Mouse (Mus musculus): Measurements from ENCODE around the gene Glt1d1.

DNA sequence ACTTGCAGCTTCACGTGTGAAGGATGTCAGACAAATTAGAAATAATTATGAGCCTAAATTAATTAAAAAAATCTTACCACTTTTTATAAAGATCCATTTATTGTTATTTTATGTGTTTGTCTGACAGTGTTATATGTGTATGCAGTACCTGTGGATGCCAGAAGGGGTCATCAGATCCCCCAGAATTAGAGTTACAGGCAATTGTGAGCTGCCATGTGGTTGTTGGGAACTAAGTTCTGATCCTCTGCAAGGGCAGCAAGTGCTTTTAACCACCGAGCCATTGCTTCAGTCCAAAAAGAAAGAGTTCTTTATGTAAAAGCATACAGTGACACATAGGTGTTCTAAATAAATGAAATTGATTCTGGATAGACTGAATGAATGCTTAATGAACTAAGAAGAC lies 45.5 kb downstream of the Glt1d1 start:
- no peak for TF ChIP-seq SIN3A (IDR thresholded peaks at IDR 0.05; ENCODE audit: low read length)
- no peak for TF ChIP-seq CHD2 (IDR thresholded peaks at IDR 0.05; ENCODE audit: low read length)
- no peak; a peak in 1 of 6 replicates for TF ChIP-seq CTCF (IDR thresholded peaks at IDR 0.05 in 2 of 3, conservative IDR thresholded peaks at IDR 0.05 in 1 of 3; ENCODE audit: control insufficient read depth in 1 of 3, insufficient read depth in 1 of 3, low read depth in 2 of 3, low read length in 3 of 3, poor library complexity in 1 of 3, severe bottlenecking in 1 of 3)
- TF ChIP-seq CHD1 (IDR thresholded peaks at IDR 0.05; ENCODE audit: low read depth, low read length), result no peak
- no peak for TF ChIP-seq UBTF (IDR thresholded peaks at IDR 0.05; ENCODE audit: borderline replicate concordance, insufficient read depth, low read depth, low read length)
- no peak for TF ChIP-seq POLR2A (IDR thresholded peaks at IDR 0.05; ENCODE audit: control insufficient read depth in 1 of 2, insufficient read depth in 1 of 2, low read depth in 1 of 2, low read length in 2 of 2, poor library complexity in 1 of 2)

Measured in MEL (cell line).